Mouse (Mus musculus) thymus, postnatal 25 days (tissue): ENCODE measurements around the gene Plbd2.
A peak's percentile ranks its signal among the peaks of the same experiment; 100 is the strongest.

ENCODE experiments used
- DNase-seq: peaks from one replicate; pipeline ENCODE4 v3.0.0; 2022

Plbd2 gene

GRCm38 (mm10) chr5:120503144-120503795 is at the start of gene Plbd2:
Plbd2 (minus strand) TSS chr5:120503625.
- peak; percentile 72 for DNase-seq

- DNase-seq: no peak
Measured at GRCm38 (mm10) chr5:120550673-120551072, 47.2 kb upstream of the Plbd2 start.

DNA sequence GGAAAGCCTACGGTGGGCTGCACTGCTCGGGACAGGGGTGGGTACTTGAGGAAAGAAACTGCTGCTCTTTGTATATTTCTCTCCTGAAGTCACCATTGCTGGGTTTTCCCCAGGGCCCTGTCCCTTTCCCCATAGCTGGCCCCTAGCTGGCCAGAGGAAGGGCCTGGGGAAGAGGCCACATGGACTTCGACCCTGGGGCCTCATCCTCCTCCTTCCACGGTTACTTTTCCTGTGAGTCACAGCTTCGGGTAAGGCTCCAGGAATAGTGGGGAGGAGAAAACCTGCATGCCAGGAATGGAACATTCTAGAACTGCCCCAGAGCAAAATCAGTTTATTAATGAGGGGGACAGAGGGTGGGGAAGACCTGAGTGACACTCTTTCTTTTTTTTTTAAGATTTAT is 46.7 kb upstream of the Plbd2 start:
- no peak for DNase-seq

- no peak for DNase-seq
Measured at GRCm38 (mm10) chr5:120548236-120548850, 44.9 kb upstream of the Plbd2 start.

- DNase-seq: no peak
Measured at GRCm38 (mm10) chr5:120536632-120537031, 33.2 kb upstream of the Plbd2 start.

DNA sequence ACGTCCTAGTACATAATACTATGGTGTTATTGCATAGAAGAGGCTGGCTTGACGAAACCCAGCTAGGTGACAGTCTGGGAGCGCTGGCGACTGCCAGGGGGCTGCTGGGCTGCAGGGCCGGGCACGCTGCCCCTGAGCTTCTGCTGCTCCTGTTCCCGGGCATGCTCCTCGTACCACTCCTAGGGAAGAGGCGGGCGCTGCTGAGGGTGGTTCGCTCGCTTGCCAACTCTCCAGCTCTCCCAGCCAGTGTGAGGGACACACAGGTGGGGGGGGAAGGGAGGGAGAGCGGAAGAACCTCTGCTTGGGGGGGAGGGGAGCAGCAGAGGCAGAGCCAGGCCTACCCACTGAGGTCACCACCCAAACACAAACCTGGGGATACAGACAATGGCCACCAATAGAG is 32.6 kb upstream of the Plbd2 start:
- no peak for DNase-seq

GRCm38 (mm10) chr5:120534686-120535075 is 31.3 kb upstream of the Plbd2 start:
- no peak for DNase-seq

DNA sequence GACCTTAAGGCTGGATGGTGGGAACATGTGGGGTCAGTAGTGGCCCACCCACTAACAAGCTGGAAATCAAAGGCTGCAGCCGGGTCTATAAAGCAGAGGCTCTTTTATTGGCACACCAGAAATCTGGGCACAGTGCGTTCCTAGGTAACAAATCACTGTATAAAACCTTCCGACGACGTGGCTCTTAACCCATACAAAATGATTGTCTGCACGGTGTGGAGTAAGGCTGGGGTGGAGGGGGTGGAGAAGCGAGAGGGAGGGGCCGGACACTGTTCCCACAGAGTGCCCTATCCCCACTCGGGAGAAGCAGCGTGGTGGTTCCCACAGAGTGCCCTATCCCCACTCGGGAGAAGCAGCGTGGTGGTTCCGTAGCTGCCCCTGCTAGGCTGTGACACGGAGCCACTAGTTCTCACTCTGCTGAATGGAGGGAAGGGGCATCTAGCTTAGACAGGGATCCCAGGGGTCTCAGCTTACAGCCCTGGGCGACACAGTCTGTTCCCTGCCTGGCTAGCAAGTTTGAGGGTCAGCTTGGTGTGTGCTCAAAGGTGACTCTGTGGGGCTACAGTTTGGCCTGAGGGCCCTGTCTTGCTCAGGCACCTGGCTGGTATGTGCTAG is 30.8 kb upstream of the Plbd2 start:
- DNase-seq: no peak

DNA sequence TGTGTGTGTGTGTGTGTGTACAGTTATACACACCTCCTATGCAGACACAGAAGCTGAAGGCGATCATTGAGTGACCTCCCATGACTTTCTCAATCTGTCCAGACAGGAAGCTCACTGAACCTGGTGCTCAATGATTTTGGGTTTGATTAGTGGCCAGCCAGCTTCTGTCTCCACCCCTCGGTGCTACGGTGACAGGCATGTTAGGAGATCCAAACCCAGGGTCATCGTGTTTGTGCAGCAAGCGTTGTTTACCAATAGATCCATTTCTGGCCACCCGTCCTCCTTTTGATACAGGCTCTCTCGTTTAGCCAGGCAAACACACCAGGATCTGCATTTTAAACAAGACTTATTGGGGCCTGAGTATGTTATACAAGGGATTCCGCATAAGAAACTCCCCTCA is 28.2 kb upstream of the Plbd2 start:
- no peak for DNase-seq

GRCm38 (mm10) chr5:120527296-120527964 is 24.0 kb upstream of the Plbd2 start:
- DNase-seq: no peak

- DNase-seq: no peak
Measured at GRCm38 (mm10) chr5:120526311-120526710, 22.9 kb upstream of the Plbd2 start.

DNA sequence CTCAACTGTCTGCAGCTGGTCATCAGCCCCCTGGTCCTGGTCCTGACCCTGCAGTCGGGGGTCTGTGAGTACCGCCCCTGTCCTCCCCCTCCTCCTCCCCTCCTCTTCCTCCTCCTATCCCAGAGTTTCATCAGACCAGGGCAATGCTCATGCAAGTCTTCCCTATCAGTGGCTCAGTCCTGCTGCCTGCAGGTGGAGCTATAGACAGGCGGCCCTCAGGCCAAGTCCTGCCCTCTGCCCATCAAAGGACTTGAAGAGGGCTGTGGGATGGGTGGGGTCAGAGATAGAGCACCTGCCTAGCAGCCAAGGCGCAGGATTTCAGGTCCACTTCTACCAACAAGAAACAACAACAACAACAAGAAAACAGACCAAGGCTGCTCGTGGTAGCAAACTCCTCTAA is 22.3 kb upstream of the Plbd2 start:
- no peak for DNase-seq

DNA sequence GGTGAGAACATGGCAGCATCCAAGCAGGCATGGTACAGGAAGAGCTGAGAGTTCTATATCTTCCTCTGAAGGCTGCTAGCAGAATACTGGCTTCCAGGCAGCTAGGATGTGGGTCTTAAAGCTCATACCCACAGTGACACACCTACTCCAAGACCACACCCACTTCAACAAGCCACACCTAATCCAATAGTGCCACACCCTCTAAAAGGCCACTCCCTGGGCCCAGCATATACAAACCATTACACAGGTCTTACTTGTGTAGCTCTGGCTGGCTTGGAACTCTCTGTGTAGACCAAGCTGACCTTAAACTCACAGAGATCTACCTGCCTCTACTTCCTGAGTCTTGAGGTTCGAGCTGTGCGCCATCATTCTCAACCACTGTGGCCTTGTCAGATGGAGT is 21.3 kb upstream of the Plbd2 start:
- DNase-seq: no peak

DNA sequence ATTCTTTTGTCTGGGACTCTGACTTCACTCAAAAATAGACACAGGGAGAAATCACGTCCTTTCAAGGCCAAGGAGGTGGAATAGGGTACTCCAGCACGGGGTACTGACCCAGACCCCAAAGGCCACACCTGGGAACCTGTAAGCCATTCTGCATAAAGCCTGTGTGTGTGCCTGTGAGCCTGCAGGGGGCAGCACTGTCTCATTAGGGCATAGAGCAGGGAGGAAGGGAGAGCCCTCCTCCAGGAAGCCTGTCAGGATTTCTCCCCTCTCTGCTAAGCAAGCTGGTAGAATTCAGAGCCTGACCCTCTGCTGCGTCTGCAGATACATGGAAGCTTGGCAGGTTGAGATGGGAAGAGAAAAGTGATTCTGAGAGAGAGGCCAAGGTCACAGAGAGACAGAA is 19.2 kb upstream of the Plbd2 start:
- peak; percentile 57 for DNase-seq

DNA sequence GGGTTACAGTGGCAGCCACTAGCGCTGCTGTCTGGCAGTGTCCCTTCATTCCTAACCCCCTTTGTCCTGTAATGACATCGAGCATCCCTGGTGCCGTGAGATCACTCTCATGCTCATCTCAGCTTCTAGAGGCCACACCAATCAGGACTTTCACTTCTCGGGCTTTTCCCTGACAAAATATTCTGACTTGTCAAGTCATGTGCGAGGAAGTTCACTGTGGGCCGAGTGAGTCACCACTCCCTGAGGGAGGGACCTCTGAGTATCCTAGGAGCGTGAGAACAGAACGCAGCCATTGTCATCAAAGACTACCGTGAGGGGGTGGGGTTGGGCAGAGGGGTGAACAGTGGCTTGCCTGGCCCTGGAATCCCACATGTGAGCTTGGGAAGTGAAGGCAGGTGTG is 14.1 kb upstream of the Plbd2 start:
- no peak for DNase-seq

DNA sequence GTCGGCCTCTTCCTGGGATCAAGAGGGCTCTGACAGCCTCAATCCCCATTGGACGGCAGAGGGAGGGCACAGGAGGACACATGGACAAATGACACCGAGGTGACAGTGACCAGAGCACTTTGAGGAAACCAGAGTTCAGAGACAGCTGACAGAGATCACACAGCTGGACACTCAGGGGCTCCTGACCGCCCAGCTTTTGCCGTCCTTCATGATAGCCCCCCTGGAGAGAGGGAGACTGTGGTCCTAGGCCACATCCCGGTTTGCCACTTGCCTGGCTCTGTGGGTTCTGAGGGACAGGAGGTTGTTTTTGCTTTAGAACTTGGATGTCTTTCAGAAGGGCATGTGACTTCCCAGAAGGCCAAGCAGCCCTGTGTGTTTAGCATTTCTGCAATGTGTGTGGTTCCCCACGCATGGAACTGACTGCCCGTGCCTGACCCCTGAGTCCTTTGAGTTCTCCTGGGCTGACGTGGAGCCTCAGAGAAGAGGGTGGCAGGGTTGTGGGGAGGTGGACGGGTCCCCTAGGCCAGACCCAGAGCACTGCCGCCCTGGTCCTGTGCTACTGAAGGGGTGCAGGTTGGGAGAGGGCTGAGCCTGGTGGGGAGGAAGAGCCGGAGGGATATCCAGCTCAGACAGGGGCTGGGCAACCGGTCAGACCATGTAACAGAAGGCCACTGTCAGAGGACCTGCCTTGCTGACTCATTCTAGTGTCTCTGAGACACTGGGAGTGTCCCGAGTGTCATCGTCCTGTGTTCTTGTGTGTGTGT is 13.0 kb upstream of the Plbd2 start:
- no peak for DNase-seq

DNA sequence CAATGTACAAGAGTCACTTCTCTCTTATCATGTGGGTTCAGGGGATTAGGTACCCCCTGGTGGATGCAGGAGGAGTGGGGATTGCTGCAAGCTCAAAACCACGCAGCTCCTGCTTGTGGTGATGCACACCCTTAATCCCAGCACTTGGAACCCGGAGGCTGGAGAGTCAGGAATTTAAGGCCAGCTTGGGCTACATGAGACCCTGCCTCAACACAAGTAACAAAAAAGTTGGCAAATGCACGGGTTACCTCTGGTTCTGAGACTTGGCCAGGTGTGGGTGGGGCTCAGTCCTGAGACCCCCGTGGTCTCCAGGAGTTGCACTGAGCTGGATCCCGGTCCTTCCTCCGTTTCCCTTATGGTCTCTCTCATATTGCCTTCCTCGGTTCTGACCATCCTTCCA is 12.0 kb upstream of the Plbd2 start:
- no peak for DNase-seq

GRCm38 (mm10) chr5:120514754-120515153 is 11.3 kb upstream of the Plbd2 start:
- DNase-seq: no peak

DNA sequence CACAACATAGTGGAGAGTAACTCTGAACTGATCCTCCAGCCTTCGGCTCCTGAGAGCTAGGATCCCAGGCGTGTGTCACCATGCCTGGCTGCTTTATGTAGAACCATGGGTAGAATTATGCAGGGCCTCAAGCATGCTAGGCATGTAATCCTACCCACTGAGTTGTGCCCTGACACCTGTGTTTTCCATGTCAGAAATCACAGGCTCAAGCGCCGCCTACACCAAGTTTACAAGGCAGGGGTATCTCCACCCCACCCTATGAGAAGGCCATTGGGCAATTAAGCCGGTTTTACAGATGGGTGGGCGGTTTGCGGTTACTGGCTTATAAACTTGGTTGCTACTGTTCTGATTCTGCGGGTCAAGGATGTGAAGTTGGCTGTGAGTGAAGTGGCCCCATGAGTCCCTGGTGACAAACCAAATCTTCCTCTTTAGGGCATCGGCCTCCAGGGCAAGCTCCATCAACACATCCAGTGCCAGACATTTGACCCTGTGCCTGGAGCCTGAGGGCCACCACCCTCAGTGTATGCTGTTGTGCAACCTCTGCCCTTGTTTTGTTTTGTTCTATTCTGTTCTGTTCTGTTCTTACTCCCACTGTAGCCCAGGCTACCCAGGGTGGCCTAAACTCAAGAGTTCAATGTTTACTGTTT is 10.7 kb upstream of the Plbd2 start:
- DNase-seq: no peak

- no peak for DNase-seq
Measured at GRCm38 (mm10) chr5:120512911-120513555, 9.6 kb upstream of the Plbd2 start.

- DNase-seq: no peak
Measured at GRCm38 (mm10) chr5:120511643-120512220, 8.3 kb upstream of the Plbd2 start.
